Mouse (Mus musculus) ovary, postnatal 36 days (tissue): ENCODE results near the gene Ctse.
A peak's percentile ranks its signal among the peaks of the same experiment; 100 is the strongest.

ENCODE experiments used
- DNase-seq: peaks from one replicate; pipeline ENCODE4 v3.0.0; 2022; ENCODE audit warnings: low spot score, mixed read lengths

Ctse gene

GRCm38 (mm10) chr1:131700447-131700846 is 62.3 kb downstream of the Ctse start:
- DNase-seq: no peak

GRCm38 (mm10) chr1:131701391-131701790 is 63.3 kb downstream of the Ctse start:
- no peak for DNase-seq

- no peak for DNase-seq
Measured at GRCm38 (mm10) chr1:131702094-131702766, 64.1 kb downstream of the Ctse start.

GRCm38 (mm10) chr1:131703482-131703881 is 65.4 kb downstream of the Ctse start:
- no peak for DNase-seq

GRCm38 (mm10) chr1:131708338-131708737 is 70.2 kb downstream of the Ctse start:
- peak; percentile 66 for DNase-seq

- DNase-seq: no peak
Measured at GRCm38 (mm10) chr1:131711518-131711917, 73.4 kb downstream of the Ctse start.

GRCm38 (mm10) chr1:131712386-131712785 is 74.3 kb downstream of the Ctse start:
- peak; percentile 66 for DNase-seq

GRCm38 (mm10) chr1:131714388-131715337 is 76.6 kb downstream of the Ctse start:
- DNase-seq: peak; percentile 53

GRCm38 (mm10) chr1:131718952-131719694 is 81.0 kb downstream of the Ctse start:
- DNase-seq: no peak

GRCm38 (mm10) chr1:131721989-131722388 is 83.9 kb downstream of the Ctse start:
- no peak for DNase-seq

GRCm38 (mm10) chr1:131723549-131723948 is 85.4 kb downstream of the Ctse start:
- no peak for DNase-seq
